Mouse (Mus musculus) liver, adult 2 months (tissue): ENCODE results near the gene Prickle1. TPM values are rescaled to one million over a fixed set of nuclear protein-coding genes. Genes with fewer than 3 reads are reported as not detected.

Source experiments
- DNase-seq: peaks from one replicate; pipeline ENCODE4 v3.0.0-alpha.2; 2011; ENCODE audit warnings: low read depth, low spot score; ENCODE audit errors: extremely low read depth
- H3K27ac ChIP-seq: fragments of 200-500 bp; replicated peaks from 2 replicates; pipeline ENCODE4 v1.5.1; 2012; ENCODE audit warnings: low read depth, mild to moderate bottlenecking, control low read depth, inconsistent platforms, low read length; ENCODE audit not compliant: insufficient read depth
- H3K27me3 ChIP-seq: fragments of 200-500 bp; 2 replicates; pipeline ENCODE4 v1.6.1; 2012; ENCODE audit warnings: mild to moderate bottlenecking, moderate library complexity, low read length, inconsistent platforms; ENCODE audit not compliant: control insufficient read depth, insufficient read depth
- H3K36me3 ChIP-seq: fragments of 200-500 bp; 2 replicates; pipeline ENCODE4 v1.6.1; 2012; ENCODE audit warnings: low read length, inconsistent platforms; ENCODE audit not compliant: control insufficient read depth, insufficient read depth
- H3K4me1 ChIP-seq: fragments of 200-500 bp; 2 replicates; pipeline ENCODE4 v1.6.1; 2011; ENCODE audit warnings: low read length; ENCODE audit not compliant: control insufficient read depth, insufficient read depth
- H3K4me3 ChIP-seq: fragments of 200-500 bp; 2 replicates; pipeline ENCODE4 v1.5.1; 2011; ENCODE audit warnings: low read depth, mild to moderate bottlenecking, control low read depth, low read length, moderate library complexity; ENCODE audit not compliant: insufficient read depth
- H3K79me2 ChIP-seq: fragments of 200-500 bp; 2 replicates; pipeline ENCODE4 v1.6.1; 2012; ENCODE audit warnings: inconsistent platforms, mild to moderate bottlenecking, low read length, moderate library complexity; ENCODE audit not compliant: control insufficient read depth, insufficient read depth
- H3K9ac ChIP-seq: fragments of 200-500 bp; 2 replicates; pipeline ENCODE4 v1.6.1; 2012; ENCODE audit warnings: low read depth, mild to moderate bottlenecking, control low read depth, inconsistent platforms, low read length
- CTCF ChIP-seq: fragments of 200-500 bp; IDR thresholded peaks from 2 replicates; pipeline ENCODE4 v1.5.1; 2011; ENCODE audit warnings: low read depth, low read length, control low read depth
- POLR2A ChIP-seq: fragments of 200-500 bp; IDR thresholded peaks from 2 replicates; pipeline ENCODE4 v1.6.1; 2011; ENCODE audit warnings: low read length, control low read depth; ENCODE audit not compliant: insufficient read depth; ENCODE audit errors: extremely low read depth
- WGBS: fragments of 180-500 bp; shearing (Covaris S2); methylation state at CpG from one replicate; pipeline ENCODE4 v1.1.7; 2018; 5-methylcytosine and 5-hydroxymethylcytosine counted together
- polyA plus RNA-seq: library from polyadenylated mRNA; depleted of rRNA; stranded (reverse); fragments of >200 nt; gene quantifications from 2 replicates; pipeline ENCODE4 v1.2.3, GENCODE M21; 2012
- total RNA-seq: library from RNA; depleted of rRNA; stranded (reverse); fragments of >200 nt; gene quantifications from 2 replicates; pipeline ENCODE4 v1.2.3, GENCODE M21; 2014

Gene Prickle1
- total and polyA plus RNA-seq, 2 experiments = 1.2 to 1.9 TPM

GRCm38 (mm10) chr15:93596991-93597390, 1.3 kb upstream of the Prickle1 start:
- Histone ChIP-seq H3K9ac (no peak overlapping the region; the same call in 1 of the 2 replicates), H3K27me3 (no peaks in the 10 kb centered on the region), H3K79me2 (no peaks in the 10 kb centered on the region), H3K36me3 (no peaks in the 10 kb centered on the region), H3K4me3 (peak overlapping the region; percentile 22; the same call in 1 of the 2 replicates), H3K4me1 (0 out of 2 replicates have a peak, but pooled peaks cover 2% of the 10 kb centered on the region), H3K27ac (no peak overlapping the region)
- DNase-seq = no peak
- TF ChIP-seq CTCF (no peak), POLR2A (no peak)
- 62% methylated on average over 11 of the region's 11 CpGs for WGBS

- 0 out of 2 replicates have a peak, but pooled peaks cover 2% of the 10 kb centered on the region for H3K4me1 ChIP-seq
- H3K27me3 ChIP-seq = no peaks in the 10 kb centered on the region
- TF ChIP-seq CTCF (no peak), POLR2A (no peak)
- H3K27ac ChIP-seq = peak overlapping the region; percentile 23
- no peaks in the 10 kb centered on the region for H3K36me3 ChIP-seq
- DNase-seq = peak; percentile 68
- H3K9ac ChIP-seq = peak overlapping the region; percentile 56
- H3K4me3 ChIP-seq = peak overlapping the region; percentile 22
- WGBS = under 1% methylated on average over 11 of the region's 11 CpGs
- no peaks in the 10 kb centered on the region for H3K79me2 ChIP-seq
These were observed 594 bp upstream of the Prickle1 start for GRCm38 (mm10) chr15:93596285-93596684.

GRCm38 (mm10) chr15:93594888-93595698, 598 bp downstream of the Prickle1 start:
- H3K9ac ChIP-seq = peak overlapping the region; percentile 77
- DNase-seq = peak; percentile 71

GRCm38 (mm10) chr15:93594296-93594887, 1.3 kb downstream of the Prickle1 start:
- WGBS = 41% methylated on average over 10 of the region's 10 CpGs
- Histone ChIP-seq H3K27ac (peak overlapping the region; percentile 47), H3K27me3 (no peaks in the 10 kb centered on the region), H3K79me2 (no peaks in the 10 kb centered on the region), H3K4me1 (0 out of 2 replicates have a peak, but pooled peaks cover 2% of the 10 kb centered on the region), H3K4me3 (peak overlapping the region; percentile 80; the same call in 1 of the 2 replicates), H3K9ac (peak overlapping the region; percentile 47; the same call in 1 of the 2 replicates), H3K36me3 (no peaks in the 10 kb centered on the region)
- TF ChIP-seq CTCF (no peak), POLR2A (no peak)
- no peak for DNase-seq

More at GRCm38 (mm10) chr15:93594888-93595698, 598 bp downstream of the Prickle1 start:
- peak overlapping the region; percentile 47 for H3K27ac ChIP-seq
- TF ChIP-seq CTCF (no peak), POLR2A (no peak)
- H3K36me3 ChIP-seq = no peaks in the 10 kb centered on the region
- WGBS = under 1% methylated on average over 61 of the region's 64 CpGs
- H3K27me3 ChIP-seq = no peaks in the 10 kb centered on the region
- H3K4me1 ChIP-seq = 0 out of 2 replicates have a peak, but pooled peaks cover 2% of the 10 kb centered on the region
- H3K79me2 ChIP-seq = no peaks in the 10 kb centered on the region
- peak overlapping the region; percentile 80 for H3K4me3 ChIP-seq

- Histone ChIP-seq H3K79me2 (0 out of 2 replicates have a peak, but pooled peaks cover 2% of the 10 kb centered on the region), H3K27me3 (no peaks in the 10 kb centered on the region), H3K4me1 (peaks cover 2% of the 10 kb centered on the region; the same call in 1 of the 2 replicates), H3K4me3 (no peak overlapping the region), H3K27ac (no peak overlapping the region), H3K9ac (no peak overlapping the region), H3K36me3 (no peaks in the 10 kb centered on the region)
- DNase-seq = no peak
- no peak for TF ChIP-seq POLR2A
- no peak for TF ChIP-seq CTCF
- 66% methylated on average over 3 of the region's 3 CpGs for WGBS
These were observed 3.1 kb downstream of the Prickle1 start for GRCm38 (mm10) chr15:93592596-93592995.
